Mouse (Mus musculus) CD4-positive, CD25-positive, alpha-beta regulatory T cell, adult 2 months (primary cell): Measurements from ENCODE around the gene Gkn2.

Experiments
- DNase-seq: peaks from one replicate; pipeline ENCODE4 v3.0.0-alpha.2; 2012; ENCODE audit warnings: low read depth, low spot score

Gene Gkn2

GRCm38 (mm10) chr6:87373057-87373456, at the start of gene Gkn2:
Gkn2 (plus strand) TSS chr6:87373357.
- DNase-seq, result no peak

GRCm38 (mm10) chr6:87323381-87323780, 49.8 kb upstream of the Gkn2 start:
- peak; percentile 63 for DNase-seq

GRCm38 (mm10) chr6:87326932-87327331, 46.2 kb upstream of the Gkn2 start:
- DNase-seq, result no peak

GRCm38 (mm10) chr6:87328265-87329173, 44.6 kb upstream of the Gkn2 start:
- no peak for DNase-seq

GRCm38 (mm10) chr6:87332380-87332779, 40.8 kb upstream of the Gkn2 start:
- DNase-seq, result no peak

GRCm38 (mm10) chr6:87334361-87335090, 38.6 kb upstream of the Gkn2 start:
- DNase-seq, result no peak

GRCm38 (mm10) chr6:87335091-87335934, 37.8 kb upstream of the Gkn2 start, which contains the start of gene Antxr1:
Antxr1 (minus strand) TSS chr6:87335821.
- peak; percentile 44 for DNase-seq

- no peak for DNase-seq
Observed at GRCm38 (mm10) chr6:87335935-87336295, 37.2 kb upstream of the Gkn2 start.

- DNase-seq, result no peak
Observed at GRCm38 (mm10) chr6:87350829-87351228, 22.3 kb upstream of the Gkn2 start, which contains the start of gene Gkn1. Gkn1 (minus strand) TSS chr6:87350942.

GRCm38 (mm10) chr6:87354441-87354840, 18.7 kb upstream of the Gkn2 start:
- DNase-seq, result no peak

- DNase-seq, result no peak
Observed at GRCm38 (mm10) chr6:87369223-87369622, 3.9 kb upstream of the Gkn2 start.

- peak; percentile 44 for DNase-seq
Observed at GRCm38 (mm10) chr6:87383926-87384691, 11.0 kb downstream of the Gkn2 start.

- no peak for DNase-seq
Observed at GRCm38 (mm10) chr6:87384761-87385160, 11.6 kb downstream of the Gkn2 start.

GRCm38 (mm10) chr6:87386203-87386602, 13.0 kb downstream of the Gkn2 start:
- peak; percentile 74 for DNase-seq

GRCm38 (mm10) chr6:87386681-87387080, 13.5 kb downstream of the Gkn2 start:
- no peak for DNase-seq

GRCm38 (mm10) chr6:87388877-87389276, 15.7 kb downstream of the Gkn2 start, which contains the start of gene Gkn3:
Gkn3 (minus strand) TSS chr6:87388935.
- DNase-seq, result no peak

- DNase-seq, result no peak
Observed at GRCm38 (mm10) chr6:87389455-87389989, 16.4 kb downstream of the Gkn2 start.

- no peak for DNase-seq
Observed at GRCm38 (mm10) chr6:87393466-87394205, 20.5 kb downstream of the Gkn2 start.

- DNase-seq, result no peak
Observed at GRCm38 (mm10) chr6:87394783-87395182, 21.6 kb downstream of the Gkn2 start.

- DNase-seq, result peak; percentile 91
Observed at GRCm38 (mm10) chr6:87399137-87399536, 26.0 kb downstream of the Gkn2 start.
